15 mouse cellular contexts compared by ENCODE assay signal in the genomic region with DNA sequence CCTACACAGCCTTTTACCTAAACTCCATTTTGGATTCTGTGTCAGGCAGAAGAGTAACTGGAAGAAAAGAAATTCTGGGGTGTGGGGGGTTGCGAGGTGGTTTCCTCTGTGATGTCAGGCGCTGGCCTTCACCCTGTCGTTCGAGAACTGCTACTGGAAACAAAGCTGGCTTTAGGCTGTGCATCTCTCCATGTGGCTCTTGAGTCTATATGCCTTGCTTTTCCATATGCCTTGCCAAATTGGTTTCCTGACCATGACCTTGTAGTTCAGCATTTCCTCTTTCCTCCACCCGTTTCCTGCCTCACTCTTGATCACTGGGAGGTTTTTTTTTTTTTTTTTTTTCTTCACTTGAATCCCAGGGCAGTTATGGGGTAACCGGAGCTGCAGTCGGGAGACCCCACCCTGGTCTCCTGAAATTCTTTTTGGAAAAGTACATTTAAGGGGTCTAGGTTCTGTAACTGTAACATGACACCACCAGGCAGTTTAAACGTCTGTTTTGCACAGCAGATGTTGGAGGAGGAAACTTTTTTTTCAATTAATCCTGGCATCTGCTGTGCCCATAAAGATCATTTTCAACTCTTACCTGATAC. TPM values are rescaled to one million over a fixed set of nuclear protein-coding genes. Genes with fewer than 3 reads are reported as not detected.
A peak's percentile ranks its signal among the peaks of the same experiment; 100 is the strongest.
DNase-seq lines count a peak whose midpoint lies in the region; ATAC-seq and TF ChIP-seq lines count a peak whose summit lies in the region.
"Had no signal": no experiment of that assay in that cellular context is flagged by ENCODE, and none has a peak within 500 bp of the region (broad histone marks: within the 10 kb centered on the region; RNA-seq: fewer than 3 reads in every experiment).

No protein-coding gene starts in this region.

- H3K4me3 ChIP-seq in heart, postnatal 0 days (ENCODE audit: low read depth, low read length): no peak overlapping the region
- no peak overlapping the region for H3K4me3 ChIP-seq in CH12.LX (replicated peaks in 1 of 3; ENCODE audit: low read depth in 2 of 3, low read length in 2 of 3, poor library complexity in 1 of 3)
- H3K4me3 ChIP-seq: forebrain, embryonic 13.5 days; liver, embryonic 13.5 days; midbrain, embryonic 10.5 days had no signal

- no peak overlapping the region for H3K9ac ChIP-seq in heart, postnatal 0 days (replicated peaks; ENCODE audit: low read depth, low read length)
- H3K9ac ChIP-seq in CH12.LX (ENCODE audit: insufficient read depth, low read depth): no peak overlapping the region
- H3K9ac ChIP-seq: forebrain, embryonic 13.5 days; liver, embryonic 13.5 days had no signal

- H3K4me1 ChIP-seq in heart, postnatal 0 days (ENCODE audit: control insufficient read depth, insufficient read depth): peaks cover 23% of the 10 kb centered on the region
- peaks cover 0 to 11% of the 10 kb centered on the region in 2 experiments; a peak in 2 of 4 replicates for H3K4me1 ChIP-seq in CH12.LX (ENCODE audit: control insufficient read depth in 1 of 2, insufficient read depth in 2 of 2)
- H3K4me1 ChIP-seq: forebrain, embryonic 13.5 days had no signal

- TF ChIP-seq RAD21 in CH12.LX (IDR thresholded peaks at IDR 0.05; ENCODE audit: low read depth, low read length): no peak

- no peak overlapping the region for H3K4me2 ChIP-seq in heart, postnatal 0 days (ENCODE audit: low read depth, low read length)
- no peak overlapping the region for H3K4me2 ChIP-seq in CH12.LX (ENCODE audit: insufficient read depth, low read depth, poor library complexity, severe bottlenecking)
- H3K4me2 ChIP-seq: forebrain, embryonic 13.5 days; liver, embryonic 13.5 days had no signal

- H3K27ac ChIP-seq in heart, postnatal 0 days (ENCODE audit: low read depth): peak overlapping the region; percentile 34
- H3K27ac ChIP-seq in CH12.LX (ENCODE audit: insufficient read depth, low read depth): no peak overlapping the region
- H3K27ac ChIP-seq: forebrain, embryonic 13.5 days; liver, embryonic 13.5 days; midbrain, embryonic 10.5 days had no signal

- H3K27me3 ChIP-seq in heart, postnatal 0 days (ENCODE audit: control insufficient read depth, insufficient read depth, low read length): no peaks in the 10 kb centered on the region
- H3K27me3 ChIP-seq in CH12.LX (replicated peaks): no peaks in the 10 kb centered on the region
- H3K27me3 ChIP-seq: forebrain, embryonic 13.5 days; liver, embryonic 13.5 days had no signal

- in situ Hi-C loops in CH12.LX (cut with MboI; ENCODE audit: low pct_ligation_motif_present, low pct_unique_long_range_greater_than_20kb, low sequenced_read_pairs): no loop called here

- no peaks in the 10 kb centered on the region for H3K9me3 ChIP-seq in heart, postnatal 0 days (replicated peaks; ENCODE audit: control insufficient read depth, low read length)
- H3K9me3 ChIP-seq in CH12.LX (replicated peaks; ENCODE audit: low read length): peaks cover 2% of the 10 kb centered on the region
- H3K9me3 ChIP-seq: forebrain, embryonic 13.5 days; liver, embryonic 13.5 days had no signal

- no peak for TF ChIP-seq CTCF in heart, postnatal 0 days (IDR thresholded peaks at IDR 0.05; ENCODE audit: low read depth)
- TF ChIP-seq CTCF in CH12.LX (conservative IDR thresholded peaks at IDR 0.05 in 1 of 2, IDR thresholded peaks at IDR 0.05 in 1 of 2; ENCODE audit: low read depth in 2 of 2, low read length in 2 of 2): no peak

- H3K36me3 ChIP-seq in heart, postnatal 0 days (replicated peaks; ENCODE audit: control insufficient read depth, insufficient read depth, low read length): no peaks in the 10 kb centered on the region
- H3K36me3 ChIP-seq in CH12.LX (replicated peaks in 1 of 2; ENCODE audit: control insufficient read depth in 1 of 2, insufficient read depth in 1 of 2, low read length in 1 of 2): peaks cover 0 to 12% of the 10 kb centered on the region in 2 experiments
- H3K36me3 ChIP-seq: liver, embryonic 13.5 days had no signal

- intact Hi-C loops in heart, postnatal 36 days (cut with DNase I): no loop called here

- dilution Hi-C loops in CH12.LX (cut with MboI; ENCODE audit: extremely low pct_ligation_motif_present, extremely low pct_unique_long_range_greater_than_20kb, low sequenced_read_pairs): no loop called here

- peak; percentile 67 for DNase-seq in heart, postnatal 0 days (ENCODE audit: low spot score)
- DNase-seq in heart, postnatal 36 days: no peak
- DNase-seq in CH12.LX (ENCODE audit: extremely low read depth): no peak
- peak; percentile 41 for DNase-seq in hindlimb bud, embryonic 11.5 days (ENCODE audit: extremely low spot score, low read depth, low spot score)
- DNase-seq in adrenal gland, postnatal 14 days: no peak
- no peak for DNase-seq in T-cell, adult 2 months (ENCODE audit: low spot score)
- DNase-seq: cerebellum, postnatal 36 days; gastrocnemius, postnatal 10 days; liver, embryonic 13.5 days; thymus, postnatal 36 days had no signal

- no peak for TF ChIP-seq EP300 in heart, postnatal 0 days (IDR thresholded peaks at IDR 0.05; ENCODE audit: low read depth)
- no peak; the same call in 1 of the 2 replicates for TF ChIP-seq EP300 in CH12.LX (IDR thresholded peaks at IDR 0.05; ENCODE audit: low read length)

- no peak for TF ChIP-seq POLR2A in CH12.LX (IDR thresholded peaks at IDR 0.05; ENCODE audit: low read depth, low read length)

- H3K79me2 ChIP-seq in CH12.LX (replicated peaks; ENCODE audit: control insufficient read depth, extremely low read depth, insufficient read depth, poor library complexity, severe bottlenecking): no peaks in the 10 kb centered on the region

- ATAC-seq in heart, postnatal 0 days (ENCODE audit: insufficient read depth, low read depth): peak; percentile 53; the same call in 1 of the 2 replicates
- ATAC-seq in common myeloid progenitor, adult 5-6 weeks (replicated peaks; ENCODE audit: low read depth, poor library complexity, severe bottlenecking): peak; percentile 67
- ATAC-seq: activated CD4-positive, CD25-positive, alpha-beta regulatory T cell, adult 4 months; forebrain, embryonic 13.5 days; hindbrain, embryonic 16.5 days had no signal

- 49% methylated on average over 8 of the region's 8 CpGs for WGBS in heart, postnatal 0 days

TF ChIP-seq in CH12.LX, 34 proteins besides CTCF, POLR2A, EP300 and RAD21:
- TF ChIP-seq NRF1 (IDR thresholded peaks at IDR 0.05; ENCODE audit: low read depth, low read length) (no peak), ZNF384 (IDR thresholded peaks at IDR 0.05; ENCODE audit: low read depth, low read length) (peak; percentile 58; the same call in 1 of the 2 replicates)

RNA-seq across cellular contexts. Expression of gene Sertad2, which starts 33.1 kb away (rescaled TPM):
- 27.5 and 33.3 TPM in 2 replicates for total RNA-seq in heart, postnatal 0 days (2014; rRNA removed; ENCODE audit: low replicate concordance)
- 33.5 and 33.8 TPM in 2 replicates for polyA plus RNA-seq in heart, postnatal 0 days (2015; fragmentation: Nextera tagmentation; extraction: Ambion mirVana)
- total RNA-seq in heart, postnatal 36 days (2021): 10 to 100 TPM; 17.1 to 22.1 TPM
- total RNA-seq in CH12.LX (2012; rRNA removed) (5.2 and 6.0 TPM in 2 replicates), CH12.LX (2014; rRNA removed) (5.9 TPM in 2 replicates)
- 10.3 and 13.1 TPM in 2 replicates for polyA plus RNA-seq in CH12.LX (2012; ENCODE audit: insufficient read length, low read depth)
- total RNA-seq in common myeloid progenitor, adult 5-6 weeks (2017): 11.8 and 12.6 TPM in 2 replicates
- total RNA-seq in adrenal gland, postnatal 14 days (2021): 15.7 and 15.9 TPM in 2 replicates

Comparison
In these comparisons a context has a peak if more than half of its experiments do, and no peak if none do; other contexts are left out.
1. DNase-seq: peak in heart, postnatal 0 days (single experiment) and hindlimb bud, embryonic 11.5 days (single experiment); none in heart, postnatal 36 days (0 of 2), CH12.LX (single experiment), adrenal gland, postnatal 14 days (single experiment) and T-cell, adult 2 months (single experiment).